Mouse (Mus musculus) left cerebral cortex, adult 2 months (tissue): Measurements from ENCODE around the gene Sgk1. TPM values are rescaled to one million over a fixed set of nuclear protein-coding genes. Genes with fewer than 3 reads are reported as not detected.

Experiments used
- DNase-seq, 2 experiments: peaks; one replicate each; pipeline ENCODE4 v3.0.0; 2021 to 2022; ENCODE audit warnings: low spot score in 2 of 2, mixed read lengths in 1 of 2; ENCODE audit errors: extremely low spot score in 1 of 2
- H3K27ac ChIP-seq: fragments of 200-600 bp; 2 replicates; pipeline ENCODE4 v1.8.1; 2022
- H3K4me3 ChIP-seq: fragments of 200-600 bp; 2 replicates; pipeline ENCODE4 v1.8.1; 2022
- CTCF ChIP-seq: fragments of 200-600 bp; IDR thresholded peaks from 2 replicates; pipeline ENCODE4 v1.8.1; 2022; ENCODE audit warnings: antibody characterized with exemption, mild to moderate bottlenecking, moderate library complexity
- intact Hi-C: fragments of 180-260 bp; cut with DNase I; formaldehyde crosslinking; loops from one replicate; pipeline ENCODE4 v1.15.1; 2025
- total RNA-seq, 2 experiments: library from RNA; stranded (reverse); gene quantifications; 2 replicates each; pipeline ENCODE4 v1.2.3; 2021

Gene Sgk1
- total RNA-seq, 2 experiments from 2014 or later, result 104 to 135 TPM

GRCm38 (mm10) chr10:21997550-21998204 is 115.7 kb downstream of the Sgk1 start:
- peak overlapping the region; percentile 64 for H3K4me3 ChIP-seq
- TF ChIP-seq CTCF, result no peak
- H3K27ac ChIP-seq, result peak overlapping the region; percentile 48
- intact Hi-C loops, result loop anchor here (5.0 kb wide), 1 partner anchor 470 kb away; no protein-coding TSS in a partner anchor
- no peak for DNase-seq

GRCm38 (mm10) chr10:21998503-21999180 is 116.7 kb downstream of the Sgk1 start:
- Histone ChIP-seq H3K4me3 (peak overlapping the region; percentile 64), H3K27ac (peak overlapping the region; percentile 66)
- DNase-seq, result no peak
- no peak for TF ChIP-seq CTCF
- intact Hi-C loops, result loop anchor here (5.0 kb wide), 1 partner anchor 471 kb away; no protein-coding TSS in a partner anchor

GRCm38 (mm10) chr10:22000491-22001306 is 118.7 kb downstream of the Sgk1 start:
- H3K4me3 ChIP-seq, result no peak overlapping the region
- no peak for TF ChIP-seq CTCF
- no peak for DNase-seq
- 0 out of 2 replicates have a peak overlapping the region, but pooled peaks have one; percentile 24 for H3K27ac ChIP-seq
- intact Hi-C loops, result no loop called here

- intact Hi-C loops, result no loop called here
- no peak for TF ChIP-seq CTCF
- Histone ChIP-seq H3K4me3 (no peak overlapping the region), H3K27ac (no peak overlapping the region)
- DNase-seq, result no peak
These were observed 119.6 kb downstream of the Sgk1 start for GRCm38 (mm10) chr10:22001621-22002020.

- intact Hi-C loops, result no loop called here
- no peak overlapping the region for H3K27ac ChIP-seq
- TF ChIP-seq CTCF, result no peak
- no peak overlapping the region for H3K4me3 ChIP-seq
- no peak for DNase-seq
These were observed 122.8 kb downstream of the Sgk1 start for GRCm38 (mm10) chr10:22004763-22005162.

- intact Hi-C loops, result loop anchor here (2.0 kb wide), 1 partner anchor 542 kb away; no protein-coding TSS in a partner anchor
- H3K27ac ChIP-seq, result no peak overlapping the region
- no peak for TF ChIP-seq CTCF
- H3K4me3 ChIP-seq, result no peak overlapping the region
- DNase-seq, result no peak
These were observed 125.3 kb downstream of the Sgk1 start for GRCm38 (mm10) chr10:22007160-22007801.

GRCm38 (mm10) chr10:22007802-22008172 is 125.8 kb downstream of the Sgk1 start:
- peak; percentile 79 for TF ChIP-seq CTCF
- no peak overlapping the region for H3K27ac ChIP-seq
- intact Hi-C loops, result loop anchor here (2.0 kb wide), 1 partner anchor 543 kb away; no protein-coding TSS in a partner anchor
- no peak for DNase-seq
- H3K4me3 ChIP-seq, result no peak overlapping the region

- peak; percentile 70 for TF ChIP-seq CTCF
- 0 out of 2 replicates have a peak overlapping the region, but pooled peaks have one; percentile 15 for H3K4me3 ChIP-seq
- intact Hi-C loops, result loop anchor here (1.0 kb wide), 1 partner anchor 627 kb away; no protein-coding TSS in a partner anchor
- no peak overlapping the region for H3K27ac ChIP-seq
- DNase-seq, result peak; percentile 80 to 87
These were observed 128.3 kb downstream of the Sgk1 start for GRCm38 (mm10) chr10:22010088-22010818.

- TF ChIP-seq CTCF, result no peak
- no peak for DNase-seq
- H3K4me3 ChIP-seq, result no peak overlapping the region
- intact Hi-C loops, result no loop called here
- no peak overlapping the region for H3K27ac ChIP-seq
These were observed 135.6 kb downstream of the Sgk1 start for GRCm38 (mm10) chr10:22017469-22018159.

GRCm38 (mm10) chr10:22018618-22019017 is 136.6 kb downstream of the Sgk1 start:
- DNase-seq, result no peak
- TF ChIP-seq CTCF, result peak; percentile 50

More at GRCm38 (mm10) chr10:22018618-22019017, 136.6 kb downstream of the Sgk1 start:
- Histone ChIP-seq H3K4me3 (no peak overlapping the region), H3K27ac (no peak overlapping the region)
- intact Hi-C loops, result no loop called here
